Mouse (Mus musculus) kidney, postnatal 4 days (tissue): Measurements from ENCODE around the gene Slc29a4.

Experiments used
- DNase-seq, 2 experiments: peaks; one replicate each; pipeline ENCODE4 v3.0.0; 2021; ENCODE audit warnings: mixed read lengths in 2 of 2

The Slc29a4 gene

GRCm38 (mm10) chr5:142750173-142750572 is 57.9 kb downstream of the Slc29a4 start:
- DNase-seq = no peak

- peak in 1 of 2 experiments; percentile 18 for DNase-seq
These were observed 59.9 kb downstream of the Slc29a4 start for GRCm38 (mm10) chr5:142752241-142752640.

- no peak for DNase-seq
These were observed 67.5 kb downstream of the Slc29a4 start for GRCm38 (mm10) chr5:142759786-142760185.

- DNase-seq = no peak
These were observed 69.1 kb downstream of the Slc29a4 start for GRCm38 (mm10) chr5:142761326-142761983.

- DNase-seq = no peak
These were observed 69.9 kb downstream of the Slc29a4 start for GRCm38 (mm10) chr5:142762082-142762807.

- peak in 1 of 2 experiments; percentile 43 for DNase-seq
These were observed 72.0 kb downstream of the Slc29a4 start for GRCm38 (mm10) chr5:142764306-142764705.

- DNase-seq = no peak
These were observed 72.6 kb downstream of the Slc29a4 start for GRCm38 (mm10) chr5:142764889-142765288.

GRCm38 (mm10) chr5:142766708-142767107 is 74.4 kb downstream of the Slc29a4 start:
- no peak for DNase-seq

- peak; percentile 76 to 85 for DNase-seq
These were observed 75.6 kb downstream of the Slc29a4 start for GRCm38 (mm10) chr5:142767937-142768336.

- no peak for DNase-seq
These were observed 76.3 kb downstream of the Slc29a4 start for GRCm38 (mm10) chr5:142768352-142769267.

- DNase-seq = no peak
These were observed 77.3 kb downstream of the Slc29a4 start for GRCm38 (mm10) chr5:142769641-142770040.

- DNase-seq = no peak
These were observed 78.7 kb downstream of the Slc29a4 start for GRCm38 (mm10) chr5:142771034-142771433.

GRCm38 (mm10) chr5:142771964-142772363 is 79.7 kb downstream of the Slc29a4 start:
- DNase-seq = no peak
